Mouse (Mus musculus) liver, embryonic 11.5 days (tissue): Measurements from ENCODE around the gene A2ml1. TPM values are rescaled to one million over a fixed set of nuclear protein-coding genes. Genes with fewer than 3 reads are reported as not detected.
"Not testable (repeated sequence)": the region's sequence is repeated elsewhere in the genome, so short reads cannot be mapped to it uniquely, and the experiment has no call there.

ENCODE experiments used
- ATAC-seq: fragments of 200-750 bp; cut with Nextera tagmentation; replicated peaks from 2 replicates; pipeline ENCODE4 v1.8.0; 2017; ENCODE audit warnings: moderate number of reproducible peaks, mild to moderate bottlenecking, moderate TSS enrichment, moderate library complexity; ENCODE audit not compliant: low FRiP score
- DNase-seq: peaks from one replicate; pipeline ENCODE4 v3.0.0-alpha.2; 2017; ENCODE audit warnings: low spot score
- H3K27ac ChIP-seq: fragments of 300-500 bp; sonication (generic); 2 replicates; pipeline ENCODE4 v1.5.1; 2014; ENCODE audit warnings: mild to moderate bottlenecking, low read depth, low read length, control low read depth
- H3K27me3 ChIP-seq: fragments of 300-500 bp; sonication (generic); replicated peaks from 2 replicates; pipeline ENCODE4 v1.6.1; 2014; ENCODE audit warnings: low read length, mixed read lengths; ENCODE audit not compliant: control insufficient read depth, insufficient read depth
- H3K36me3 ChIP-seq: fragments of 300-500 bp; sonication (generic); 2 replicates; pipeline ENCODE4 v1.6.1; 2014; ENCODE audit warnings: mild to moderate bottlenecking, low read length, moderate library complexity, mixed read lengths; ENCODE audit not compliant: control insufficient read depth, insufficient read depth
- H3K4me1 ChIP-seq: fragments of 300-500 bp; sonication (generic); replicated peaks from 2 replicates; pipeline ENCODE4 v1.6.1; 2014; ENCODE audit warnings: low read length, mixed read lengths; ENCODE audit not compliant: control insufficient read depth, insufficient read depth
- H3K4me2 ChIP-seq: fragments of 300-500 bp; sonication (generic); 2 replicates; pipeline ENCODE4 v1.6.1; 2014; ENCODE audit warnings: mild to moderate bottlenecking, control low read depth, moderate library complexity
- H3K4me3 ChIP-seq: fragments of 300-500 bp; sonication (generic); 2 replicates; pipeline ENCODE4 v1.5.1; 2014; ENCODE audit warnings: low read depth, low read length, control low read depth
- H3K9ac ChIP-seq: fragments of 300-500 bp; sonication (generic); 2 replicates; pipeline ENCODE4 v1.6.1; 2014; ENCODE audit warnings: low read depth, low read length, control low read depth
- H3K9me3 ChIP-seq: fragments of 300-500 bp; sonication (generic); 2 replicates; pipeline ENCODE4 v1.6.1; 2016; ENCODE audit warnings: low read length, inconsistent platforms, mixed read lengths; ENCODE audit not compliant: control insufficient read depth
- WGBS: fragments of 180-500 bp; shearing (Covaris S2); extraction: QIAGEN DNeasy Blood & Tissue Kit; methylation state at CpG from one replicate; pipeline ENCODE4 v1.1.7; 2014; 5-methylcytosine and 5-hydroxymethylcytosine counted together
- polyA plus RNA-seq: library from polyadenylated mRNA; unstranded; fragments of >200 nt; fragmentation: Nextera tagmentation; extraction: Ambion mirVana; gene quantifications from 2 replicates; pipeline ENCODE4 v1.2.1, GENCODE M21; 2014

A2ml1 gene
- 0.45 and 1.3 TPM in 2 replicates for polyA plus RNA-seq

DNA sequence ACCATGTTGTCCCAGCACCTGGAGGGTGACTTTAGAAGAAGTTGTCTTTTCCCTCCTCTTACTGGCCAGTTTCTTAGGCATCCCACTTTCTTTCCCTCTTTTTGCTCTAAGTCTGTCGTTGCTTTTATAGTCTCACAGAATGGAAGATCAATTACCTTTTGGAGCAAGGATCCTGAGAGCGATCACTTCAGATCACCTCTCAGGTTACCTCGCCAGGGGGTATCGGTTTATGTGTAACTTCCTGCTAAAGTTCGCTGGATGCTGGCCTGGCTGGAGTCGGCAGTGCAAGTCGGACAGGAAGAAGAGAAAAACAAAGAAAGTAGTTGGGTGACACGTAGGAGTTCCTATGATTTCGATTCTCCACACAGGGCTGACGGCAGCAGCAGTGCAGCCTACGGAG is at the start of gene A2ml1:
Gene A2ml1, minus strand, starts transcription at position 101 of the 400 bp plus-strand sequence.
- Histone ChIP-seq H3K27ac (no peak within 1 kb of the TSS), H3K9me3 (no peaks in the 10 kb centered on the region), H3K9ac (no peak within 1 kb of the TSS), H3K4me2 (no peak within 1 kb of the TSS), H3K36me3 (no peaks in the 10 kb centered on the region), H3K27me3 (no peaks in the 10 kb centered on the region), H3K4me3 (no peak within 1 kb of the TSS), H3K4me1 (no peaks in the 10 kb centered on the region)
- no peak for ATAC-seq
- DNase-seq = no peak
- 66% methylated on average over 11 of the region's 11 CpGs for WGBS

DNA sequence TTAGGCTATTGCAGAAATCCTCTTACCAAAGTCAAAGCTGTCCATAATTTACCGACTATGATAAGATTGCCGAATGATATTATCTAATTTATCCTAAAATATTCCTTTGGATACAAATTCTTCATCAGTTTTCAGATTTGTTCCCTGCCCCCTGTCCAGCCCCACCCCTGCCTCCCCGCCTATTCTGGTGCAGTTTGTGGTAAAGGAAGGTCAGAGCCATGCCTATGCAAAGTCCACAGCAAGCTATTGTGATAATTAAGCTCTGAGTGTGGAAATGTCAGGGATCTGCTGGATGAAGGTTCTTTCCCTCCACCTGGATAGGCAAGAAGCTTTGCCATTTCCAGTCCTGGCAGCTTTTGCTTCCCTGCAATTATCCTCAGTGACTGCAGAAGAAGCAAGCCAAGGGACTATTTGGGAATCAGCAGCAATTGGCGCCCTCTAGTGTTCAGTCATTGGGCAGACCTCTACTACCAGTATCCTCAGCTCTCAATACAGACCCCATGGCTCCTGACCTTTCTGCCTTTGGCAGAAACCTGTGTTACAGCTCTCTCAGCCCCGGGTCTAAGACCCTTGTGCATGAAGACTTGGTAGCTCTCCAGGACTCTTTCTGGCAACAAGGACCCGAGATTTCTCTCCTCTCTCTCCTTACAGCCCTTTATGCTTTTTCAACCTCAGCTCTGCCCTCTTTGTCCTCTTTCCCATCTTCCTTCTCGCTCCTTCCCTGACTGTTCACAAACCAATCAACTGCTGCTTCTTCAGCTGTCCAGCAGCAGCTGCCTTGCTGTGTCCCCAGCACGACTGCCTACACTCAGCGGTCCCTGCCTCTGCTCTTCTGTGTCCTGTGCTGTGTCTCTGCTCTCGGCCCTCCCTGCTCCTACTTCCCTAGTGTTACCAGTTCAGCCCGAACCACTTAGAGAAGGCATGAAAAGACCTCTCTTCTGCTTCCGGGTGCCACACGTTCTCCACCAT is 48.6 kb upstream of the A2ml1 start:
- not testable (repeated sequence) for H3K36me3 ChIP-seq, H3K9ac ChIP-seq, H3K4me3 ChIP-seq, H3K9me3 ChIP-seq, H3K4me2 ChIP-seq, DNase-seq, H3K27me3 ChIP-seq, H3K4me1 ChIP-seq
- ATAC-seq = peak; percentile 61
- H3K27ac ChIP-seq = peak overlapping the region; percentile 13; the same call in 1 of the 2 replicates
- 54% methylated on average over 12 of the region's 13 CpGs for WGBS

DNA sequence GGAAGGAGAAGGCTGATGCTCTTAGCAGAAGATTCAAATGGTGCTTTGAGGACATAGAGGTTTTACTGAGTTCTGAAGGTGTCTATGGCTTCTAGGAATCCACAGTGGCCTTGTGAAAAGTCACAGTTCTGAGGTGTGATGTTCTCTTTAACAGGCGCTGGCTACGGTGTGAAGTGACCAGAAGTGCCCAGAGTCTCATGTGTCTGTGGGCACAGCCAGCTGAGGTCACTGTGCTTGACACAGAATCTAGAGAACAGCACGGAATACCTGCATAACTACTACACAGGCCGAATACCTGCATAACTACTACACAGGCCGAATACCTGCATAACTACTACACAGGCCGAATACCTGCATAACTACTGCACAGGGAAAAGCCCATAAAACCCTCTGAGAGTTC is 43.8 kb upstream of the A2ml1 start:
- ATAC-seq, H3K36me3 ChIP-seq: not testable (repeated sequence)

DNA sequence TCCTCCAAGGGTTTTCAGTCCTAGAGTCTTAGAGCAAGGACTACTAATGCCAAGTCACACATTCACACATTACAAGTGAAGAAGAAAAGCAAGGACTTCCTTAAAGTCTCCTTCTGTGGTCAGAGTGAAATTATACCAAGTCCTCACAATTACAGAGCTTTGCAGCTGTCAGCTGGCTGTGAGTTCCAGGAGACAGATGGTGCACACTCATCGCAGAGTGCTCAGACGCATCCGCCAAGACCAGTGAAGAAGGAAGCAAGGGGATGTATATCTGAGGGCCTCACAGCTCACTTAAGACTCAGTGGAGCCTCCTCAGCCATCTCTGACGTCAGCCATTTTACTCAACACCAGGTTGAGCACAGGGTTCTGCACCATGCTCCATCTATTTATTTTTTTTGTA is 43.0 kb upstream of the A2ml1 start:
- H3K4me3 ChIP-seq = no peak overlapping the region
- WGBS = 83% methylated on average over 4 of the region's 4 CpGs
- no peak overlapping the region for H3K4me2 ChIP-seq
- ATAC-seq (no peak), DNase-seq (no peak)
- no peaks in the 10 kb centered on the region for H3K9me3 ChIP-seq
- no peak overlapping the region for H3K9ac ChIP-seq
- no peaks in the 10 kb centered on the region for H3K27me3 ChIP-seq
- no peaks in the 10 kb centered on the region for H3K36me3 ChIP-seq
- no peak overlapping the region for H3K27ac ChIP-seq
- no peaks in the 10 kb centered on the region for H3K4me1 ChIP-seq

More for the DNA sequence above, 43.8 kb upstream of the A2ml1 start:
- 84% methylated on average over 6 of the region's 6 CpGs for WGBS
- H3K9ac ChIP-seq, H3K27ac ChIP-seq, H3K4me2 ChIP-seq, H3K9me3 ChIP-seq, H3K4me1 ChIP-seq, DNase-seq, H3K27me3 ChIP-seq, H3K4me3 ChIP-seq: not testable (repeated sequence)

DNA sequence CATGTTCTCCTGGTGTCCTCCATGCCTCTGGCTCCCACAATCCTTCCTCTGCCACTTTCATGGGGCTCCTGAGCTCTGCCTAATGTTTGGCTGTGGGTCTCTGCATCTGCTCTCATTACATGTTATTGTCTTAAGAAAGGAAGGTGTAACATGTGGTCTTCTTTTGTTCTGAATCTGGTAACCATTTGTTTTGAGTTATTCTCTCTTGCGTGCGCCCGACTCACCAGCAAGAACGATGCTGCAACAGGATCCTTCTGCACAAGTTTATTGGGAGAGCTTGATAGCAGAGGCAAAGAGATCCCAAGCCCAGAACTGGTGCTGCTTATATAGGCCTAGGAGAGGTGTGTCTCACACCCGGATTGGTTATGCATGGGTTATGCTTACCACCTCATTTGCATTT is 42.0 kb upstream of the A2ml1 start, which contains the start of gene Klrb1a:
Gene Klrb1a, minus strand, starts transcription at position 101 of the 400 bp plus-strand sequence.
- not testable (repeated sequence) for H3K4me2 ChIP-seq
- whole genome bisulfite sequencing = 91% methylated on average over 5 of the region's 5 CpGs

DNA sequence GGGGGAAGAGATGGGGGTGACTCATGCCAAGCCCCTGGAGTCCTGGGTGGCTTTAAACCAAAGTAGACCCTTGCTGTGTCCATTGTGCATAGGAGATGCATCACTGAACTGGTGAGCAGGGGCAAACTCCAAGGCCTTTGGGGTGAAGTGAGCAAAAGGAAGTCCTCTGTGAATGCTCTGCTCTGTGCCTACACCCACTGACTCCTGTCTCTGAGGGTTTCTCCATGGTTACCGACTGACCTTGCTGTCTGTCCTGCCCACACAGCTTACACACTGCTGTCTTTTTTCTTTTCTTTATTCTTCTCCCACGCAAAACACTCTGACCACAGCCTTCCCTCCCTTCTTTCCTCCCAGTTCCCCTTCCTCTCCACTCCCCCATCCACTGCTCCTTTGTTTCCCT is 41.3 kb upstream of the A2ml1 start:
- H3K9ac ChIP-seq = no peak overlapping the region
- ATAC-seq = no peak
- no peak overlapping the region for H3K4me2 ChIP-seq
- no peaks in the 10 kb centered on the region for H3K36me3 ChIP-seq
- 50% methylated on average over 2 of the region's 2 CpGs for WGBS
- H3K27me3 ChIP-seq = no peaks in the 10 kb centered on the region
- H3K9me3 ChIP-seq = no peaks in the 10 kb centered on the region
- H3K4me3 ChIP-seq = no peak overlapping the region
- DNase-seq = no peak
- no peaks in the 10 kb centered on the region for H3K4me1 ChIP-seq
- H3K27ac ChIP-seq = no peak overlapping the region

More for the DNA sequence above, 42.0 kb upstream of the A2ml1 start, which contains the start of gene Klrb1a:
- H3K9me3 ChIP-seq, DNase-seq, H3K9ac ChIP-seq, H3K4me1 ChIP-seq, H3K27ac ChIP-seq, H3K4me3 ChIP-seq, H3K27me3 ChIP-seq, ATAC-seq, H3K36me3 ChIP-seq: not testable (repeated sequence)

DNA sequence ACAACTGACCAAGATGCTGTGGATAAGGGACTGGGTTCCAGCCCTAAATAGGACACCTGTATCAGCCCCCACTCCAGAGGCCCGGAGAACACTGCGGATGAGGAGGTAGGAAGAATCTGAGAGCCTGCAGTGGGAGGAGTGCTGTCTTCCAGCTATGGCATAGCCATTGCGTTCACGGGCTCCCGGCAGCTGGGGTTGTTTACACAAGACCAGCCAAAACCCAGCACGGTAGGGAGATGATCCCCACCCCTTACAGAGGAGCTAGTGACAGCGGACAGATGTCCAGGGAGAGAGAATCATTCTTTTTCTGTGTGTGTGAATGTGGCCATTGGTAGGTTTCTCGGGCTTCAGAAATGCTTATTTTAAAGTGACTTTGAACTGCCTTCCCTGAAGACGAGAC is 24.9 kb upstream of the A2ml1 start:
- no peak overlapping the region for H3K9ac ChIP-seq
- no peak overlapping the region for H3K27ac ChIP-seq
- H3K4me2 ChIP-seq = no peak overlapping the region
- ATAC-seq (no peak), DNase-seq (no peak)
- H3K27me3 ChIP-seq = no peaks in the 10 kb centered on the region
- H3K36me3 ChIP-seq = no peaks in the 10 kb centered on the region
- WGBS = 65% methylated on average over 9 of the region's 9 CpGs
- H3K9me3 ChIP-seq = no peaks in the 10 kb centered on the region
- no peak overlapping the region for H3K4me3 ChIP-seq
- no peaks in the 10 kb centered on the region for H3K4me1 ChIP-seq

DNA sequence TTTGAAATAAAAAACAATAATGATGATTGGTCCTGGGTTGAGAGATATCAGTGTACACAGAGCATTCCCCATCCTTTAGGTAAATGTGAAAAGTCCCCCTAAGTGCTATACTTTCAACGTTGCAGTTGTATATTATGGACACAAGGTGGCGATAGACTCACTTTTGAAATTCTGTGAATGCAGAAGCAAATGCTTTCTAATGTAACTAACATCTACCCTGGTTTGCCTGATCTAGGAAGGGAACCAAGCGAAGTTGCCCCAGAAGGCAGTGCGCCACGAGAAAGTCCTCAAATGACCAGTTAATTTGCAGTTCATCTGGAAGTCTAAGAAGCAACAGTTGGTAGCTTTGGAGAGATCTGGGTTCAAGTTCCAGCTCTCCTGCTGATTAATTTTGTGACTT is 23.1 kb upstream of the A2ml1 start:
- DNase-seq = no peak
- 0 out of 2 replicates have a peak, but pooled peaks have one; percentile 29 for ATAC-seq
- H3K4me1 ChIP-seq = no peaks in the 10 kb centered on the region
- H3K4me3 ChIP-seq = no peak overlapping the region
- no peaks in the 10 kb centered on the region for H3K36me3 ChIP-seq
- 28% methylated on average over 5 of the region's 5 CpGs for WGBS
- H3K27ac ChIP-seq = no peak overlapping the region
- no peak overlapping the region for H3K4me2 ChIP-seq
- H3K9ac ChIP-seq = no peak overlapping the region
- H3K9me3 ChIP-seq = no peaks in the 10 kb centered on the region
- H3K27me3 ChIP-seq = no peaks in the 10 kb centered on the region
